Mouse (Mus musculus) adrenal gland, postnatal 10 days (tissue): ENCODE results near the gene Rars2. TPM values are rescaled to one million over a fixed set of nuclear protein-coding genes. Genes with fewer than 3 reads are reported as not detected.

Experiments
- DNase-seq: peaks from one replicate; pipeline ENCODE4 v3.0.0; 2021; ENCODE audit warnings: mixed read lengths
- total RNA-seq, 2 experiments: library from RNA; stranded (reverse); gene quantifications; 2 replicates each; pipeline ENCODE4 v1.2.3; 2021

Gene Rars2
- total RNA-seq, 2 experiments from 2014 or later, result 41.6 to 45.8 TPM

- no peak for DNase-seq
Measured at GRCm38 (mm10) chr4:34640731-34641130, 26.0 kb downstream of the Rars2 start.

GRCm38 (mm10) chr4:34644779-34645178 lies 30.0 kb downstream of the Rars2 start:
- no peak for DNase-seq

GRCm38 (mm10) chr4:34653179-34653578 lies 38.4 kb downstream of the Rars2 start:
- no peak for DNase-seq

DNA sequence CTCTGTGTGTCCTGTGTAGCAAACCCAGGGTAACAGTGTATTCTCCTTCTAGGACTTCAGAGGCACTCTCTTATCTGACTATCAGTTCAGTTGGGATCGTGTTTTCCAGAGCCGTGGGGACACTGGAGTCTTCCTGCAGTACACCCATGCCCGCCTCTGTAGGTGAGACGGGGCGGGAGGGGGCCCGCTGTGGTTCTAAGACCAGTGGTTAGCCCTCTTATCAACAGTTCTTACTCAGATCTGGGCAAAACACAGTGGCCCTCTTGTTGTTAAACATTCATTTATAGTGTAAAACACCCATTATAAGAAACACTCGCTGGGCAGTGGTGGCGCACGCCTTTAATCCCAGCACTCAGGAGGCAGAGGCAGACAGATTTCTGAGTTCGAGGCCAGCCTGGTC lies 41.3 kb downstream of the Rars2 start:
- no peak for DNase-seq

GRCm38 (mm10) chr4:34659012-34659411 lies 44.3 kb downstream of the Rars2 start:
- DNase-seq, result no peak

GRCm38 (mm10) chr4:34661514-34661913 lies 46.8 kb downstream of the Rars2 start:
- no peak for DNase-seq

DNA sequence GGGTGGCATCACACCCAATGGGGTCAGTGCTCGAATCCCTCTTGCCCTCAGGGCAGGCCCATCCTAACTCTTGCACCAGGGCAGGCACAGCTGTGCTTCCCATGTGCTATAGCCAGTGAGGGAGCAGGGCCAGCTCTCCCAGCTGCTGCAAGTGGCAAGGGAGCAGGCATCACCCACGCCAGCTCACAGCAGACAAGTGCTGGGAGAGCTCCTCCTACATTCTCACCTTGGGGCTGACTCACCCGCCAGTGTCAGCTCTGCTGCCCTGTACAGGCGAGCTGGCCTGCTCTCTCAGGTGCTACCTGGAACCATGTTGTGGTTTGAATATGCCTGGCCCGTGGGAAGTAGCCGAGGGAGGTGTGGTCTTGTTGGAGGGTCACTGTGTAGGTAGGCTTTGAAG lies 47.2 kb downstream of the Rars2 start:
- DNase-seq, result no peak

DNA sequence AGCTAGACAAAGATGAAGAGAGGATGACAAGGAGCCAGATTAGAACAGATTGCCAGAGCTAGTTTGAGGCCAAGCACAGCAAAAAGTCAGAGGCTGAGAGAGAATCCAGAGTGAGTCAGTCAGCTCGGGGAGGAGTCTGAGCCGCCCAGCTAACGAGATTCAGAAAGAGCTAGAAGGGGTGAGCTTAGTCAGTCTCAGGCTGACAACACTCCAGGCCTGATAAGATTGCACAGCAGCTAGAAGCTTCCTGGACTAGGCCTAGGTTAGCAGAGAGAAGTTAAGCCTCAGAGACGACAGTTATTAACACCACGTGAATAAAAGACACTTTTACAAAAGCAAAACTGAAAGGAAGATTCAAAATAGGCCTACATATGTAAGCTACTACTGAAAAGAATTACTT lies 53.2 kb downstream of the Rars2 start:
- no peak for DNase-seq

DNA sequence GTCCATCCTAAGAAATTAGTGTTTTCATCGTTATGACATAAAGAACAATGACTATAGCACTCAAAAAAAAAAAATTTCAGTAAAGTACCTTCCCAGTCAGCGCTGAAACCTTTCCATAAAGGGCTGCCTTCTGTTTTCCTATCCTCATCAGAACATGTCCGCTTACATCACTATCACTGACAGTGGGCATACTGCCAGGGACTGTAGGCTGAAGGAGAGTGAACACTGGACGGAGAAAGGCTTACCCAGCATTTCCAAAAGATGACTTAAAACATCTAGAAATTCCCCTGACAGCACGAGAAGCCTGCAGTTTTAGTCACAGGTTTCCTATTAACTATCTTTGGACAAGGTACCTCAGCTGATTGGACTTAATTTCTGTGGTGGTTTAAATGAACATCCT lies 59.0 kb downstream of the Rars2 start:
- DNase-seq, result peak; percentile 32

DNA sequence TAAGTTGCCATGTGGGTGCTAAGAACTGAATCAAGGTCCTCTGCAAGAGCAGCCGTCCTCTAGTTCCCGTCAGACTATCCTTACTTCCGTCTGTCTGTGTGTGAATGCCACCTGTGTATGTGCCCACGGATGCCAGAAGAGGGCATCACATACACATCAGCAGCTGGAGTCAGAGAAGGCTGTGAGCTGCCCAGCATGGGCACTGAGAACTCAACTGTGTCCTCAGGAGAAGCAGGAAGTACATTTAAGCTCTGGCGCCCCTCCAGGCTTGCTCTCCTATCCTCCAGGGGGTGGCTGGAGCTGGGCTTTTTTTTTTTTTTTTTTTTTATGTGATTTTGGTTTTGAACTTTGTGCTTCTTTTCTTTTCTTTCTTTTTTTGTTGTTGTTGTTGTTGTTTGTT lies 65.8 kb downstream of the Rars2 start:
- peak; percentile 40 for DNase-seq

DNA sequence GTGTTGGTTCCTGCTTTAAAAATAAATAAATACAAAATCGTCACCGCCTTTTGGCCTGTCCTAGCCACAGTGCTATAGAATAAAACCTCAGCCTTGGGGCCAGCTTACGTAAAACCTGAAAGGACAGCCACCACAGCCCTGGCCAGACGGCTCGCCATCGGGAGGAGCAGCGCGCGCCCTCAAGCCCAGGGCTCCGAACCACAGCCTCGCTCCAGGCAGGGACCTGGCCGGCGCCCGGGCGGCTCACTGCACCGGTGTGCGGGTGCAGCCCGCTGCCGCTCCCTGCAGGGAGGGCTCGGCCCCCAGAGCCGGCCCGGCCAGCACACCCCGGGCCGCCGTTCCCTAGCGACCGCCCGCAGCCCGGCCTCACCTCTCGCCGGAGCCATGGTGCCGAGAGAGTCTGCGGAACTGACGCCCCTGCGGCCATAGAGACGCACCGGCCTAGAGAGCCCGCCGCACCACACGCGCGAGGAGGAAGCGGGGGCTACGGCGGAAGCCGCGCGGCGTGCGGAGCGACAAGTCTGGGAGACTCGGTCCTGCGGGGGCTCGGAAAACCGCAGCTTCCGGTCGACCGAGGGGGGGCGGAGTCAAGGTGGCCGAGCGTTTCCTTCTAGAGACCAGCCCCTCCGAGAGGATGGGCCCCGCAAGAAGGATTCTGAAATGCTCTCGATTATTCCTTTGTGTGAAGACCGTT lies 72.3 kb downstream of the Rars2 start, which contains the start of gene Slc35a1:
TSS of gene Slc35a1 (minus strand) at position 565 of the 694 bp plus-strand sequence.
- peak; percentile 94 for DNase-seq

- DNase-seq, result no peak
Measured at GRCm38 (mm10) chr4:34688021-34688420, 73.3 kb downstream of the Rars2 start.

DNA sequence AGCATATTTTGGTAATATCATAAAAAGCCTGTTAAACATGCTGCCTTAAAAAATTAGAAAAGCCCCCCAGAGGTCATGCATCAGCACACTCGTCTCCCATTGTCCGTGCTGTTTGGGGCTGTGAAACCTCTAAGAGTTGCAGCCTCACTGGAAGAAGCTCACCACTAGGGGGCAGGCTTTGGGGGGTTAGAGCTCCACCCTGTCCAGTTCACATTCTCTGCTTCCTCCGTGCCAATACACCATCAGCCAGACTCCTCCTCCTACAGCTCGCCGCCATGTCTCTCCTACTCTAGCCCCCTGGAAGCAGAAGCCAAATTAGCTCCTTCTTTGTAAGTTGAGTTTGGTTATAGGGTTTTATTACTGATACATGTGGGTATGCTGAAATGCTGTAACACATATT lies 86.8 kb downstream of the Rars2 start:
- DNase-seq, result peak; percentile 85

DNA sequence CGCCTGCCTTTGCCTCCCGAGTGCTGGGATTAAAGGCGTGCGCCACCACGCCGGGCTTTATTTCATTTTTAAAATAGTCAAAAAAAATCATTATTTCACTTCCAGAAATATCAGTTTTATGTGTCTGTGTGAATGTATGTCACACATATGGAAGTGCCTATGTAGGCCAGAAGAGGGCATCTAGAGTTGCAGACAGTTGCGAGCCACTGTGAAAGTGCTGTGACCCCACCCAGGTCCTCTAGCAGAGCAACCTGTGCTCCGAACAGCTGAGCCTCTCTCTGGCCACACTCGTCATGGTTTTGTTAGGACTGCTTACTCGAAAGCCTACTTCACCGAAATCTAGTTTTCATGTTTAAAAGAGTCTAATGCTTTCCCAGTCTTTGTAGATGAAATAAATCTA lies 87.5 kb downstream of the Rars2 start:
- DNase-seq, result no peak

GRCm38 (mm10) chr4:34703029-34703428 lies 88.3 kb downstream of the Rars2 start:
- no peak for DNase-seq

DNA sequence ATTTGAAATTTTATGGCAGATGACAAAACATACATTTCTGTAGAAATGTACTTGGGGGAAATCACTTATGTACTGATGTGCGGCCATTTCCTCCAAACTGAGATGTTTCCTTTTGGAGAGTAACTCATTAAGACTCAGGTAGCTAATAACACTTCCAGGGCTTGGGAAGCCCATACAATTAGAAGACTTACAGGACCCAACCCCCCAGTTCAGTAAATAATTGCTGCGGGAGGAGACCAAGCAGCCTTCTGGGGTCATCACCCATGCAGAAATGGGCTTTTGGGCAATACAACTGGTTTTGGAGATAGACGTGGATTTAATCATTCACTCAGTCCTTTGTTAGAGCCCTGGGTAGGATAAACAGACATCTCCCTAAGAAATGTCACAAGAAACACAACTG lies 92.5 kb downstream of the Rars2 start:
- no peak for DNase-seq

GRCm38 (mm10) chr4:34708127-34708526 lies 93.4 kb downstream of the Rars2 start:
- no peak for DNase-seq

Other genes starting within 250 kb of the Rars2 start
- 10 to 100 TPM; 61.4 to 65.6 TPM for gene Akirin2, start 64.0 kb upstream of the Rars2 start, total RNA-seq
- 10 to 100 TPM; 56.3 to 81.0 TPM for gene Orc3, start within 50 bp of the Rars2 start, total RNA-seq
- 10 to 100 TPM; 32.7 to 35.1 TPM for gene Slc35a1, start 72.5 kb downstream of the Rars2 start, total RNA-seq
- gene Cfap206, start 115.2 kb downstream of the Rars2 start, total RNA-seq, result under 1 TPM; 0.55 to 0.87 TPM
- not detected for gene Gm136, start 141.3 kb downstream of the Rars2 start, total RNA-seq
- gene Smim8, start 163.5 kb downstream of the Rars2 start, total RNA-seq, result 10 to 100 TPM; 26.7 to 30.1 TPM